Mouse (Mus musculus): ENCODE measurements around the gene Rbm47.
"Not testable (repeated sequence)": the region's sequence is repeated elsewhere in the genome, so short reads cannot be mapped to it uniquely, and the experiment has no call there.

The Rbm47 gene

GRCm38 (mm10) chr5:66013999-66014398 is 158.9 kb downstream of the Rbm47 start:
- no peak for DNase-seq

- DNase-seq: peak; percentile 39 to 64
Measured at GRCm38 (mm10) chr5:66008245-66008967, 164.5 kb downstream of the Rbm47 start.

- peak; percentile 56 to 66 for DNase-seq
Measured at GRCm38 (mm10) chr5:66005041-66005678, 167.8 kb downstream of the Rbm47 start.

- peak in 1 of 2 experiments; percentile 37 for DNase-seq
Measured at GRCm38 (mm10) chr5:66004134-66004925, 168.6 kb downstream of the Rbm47 start, which contains the start of gene 9130230L23Rik. Gene 9130230L23Rik, minus strand, starts transcription at chr5:66004285.

DNA sequence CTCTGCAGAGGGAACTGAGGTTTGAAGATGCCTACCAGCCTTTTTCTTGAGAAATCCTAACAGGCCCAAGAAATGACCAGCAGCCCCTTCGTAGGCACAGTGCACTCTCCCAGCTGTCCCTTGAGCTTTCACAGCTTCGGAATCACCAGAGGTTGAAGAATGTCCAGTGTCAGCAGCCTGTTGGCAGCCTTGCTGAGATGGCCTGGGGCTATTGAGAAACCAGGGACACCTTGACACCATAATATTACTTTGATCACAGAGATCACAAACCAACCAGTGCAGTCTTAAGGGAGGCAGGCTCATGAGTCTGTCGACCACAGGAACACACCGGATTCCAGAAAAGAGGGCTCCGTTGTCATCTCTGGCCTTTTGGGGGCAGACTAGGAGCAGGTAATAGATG is 171.7 kb downstream of the Rbm47 start:
- DNase-seq: no peak

- no peak for DNase-seq
Measured at GRCm38 (mm10) chr5:66000567-66001125, 172.3 kb downstream of the Rbm47 start.

DNA sequence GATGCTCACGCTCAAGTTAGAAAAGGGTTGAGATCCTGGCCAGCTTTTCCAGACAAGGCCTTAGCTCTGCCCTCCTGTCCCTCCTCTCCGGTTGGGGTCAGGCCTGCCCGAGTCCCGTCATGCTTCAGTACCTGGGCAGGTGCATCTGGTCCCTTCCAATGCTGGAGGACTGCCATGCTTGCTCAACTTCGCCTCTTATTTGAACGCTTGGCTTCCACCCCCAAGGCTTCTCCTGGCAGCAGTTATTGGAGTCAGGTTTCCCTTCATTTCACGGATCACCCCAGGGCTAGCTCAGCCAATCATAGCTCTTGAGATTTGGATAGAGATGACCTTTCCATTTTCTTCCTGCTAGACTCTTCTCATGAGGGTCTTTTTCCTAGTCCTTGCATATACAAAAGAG is 172.8 kb downstream of the Rbm47 start:
- DNase-seq: peak; percentile 79 to 85

DNA sequence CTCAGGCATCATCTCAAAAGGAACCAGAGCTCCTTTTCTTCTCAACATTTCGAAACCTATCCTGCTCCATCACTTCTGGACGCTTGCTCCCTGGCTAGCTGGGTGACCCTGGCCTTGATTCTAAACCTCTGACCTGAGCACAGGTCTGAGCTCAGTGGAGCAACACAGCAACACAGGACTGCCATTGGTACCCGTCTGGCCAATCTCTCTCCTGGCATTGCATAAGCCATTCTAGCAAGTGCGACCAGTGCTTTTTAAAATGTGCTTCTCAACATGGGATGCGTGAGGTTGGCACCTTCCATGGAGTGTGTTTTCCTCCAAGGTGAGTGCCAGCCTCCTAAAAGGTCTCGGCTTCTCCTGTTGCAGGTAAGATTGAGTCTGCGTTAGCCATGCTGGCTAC is 173.8 kb downstream of the Rbm47 start:
- DNase-seq: peak in 1 of 2 experiments; percentile 32

DNA sequence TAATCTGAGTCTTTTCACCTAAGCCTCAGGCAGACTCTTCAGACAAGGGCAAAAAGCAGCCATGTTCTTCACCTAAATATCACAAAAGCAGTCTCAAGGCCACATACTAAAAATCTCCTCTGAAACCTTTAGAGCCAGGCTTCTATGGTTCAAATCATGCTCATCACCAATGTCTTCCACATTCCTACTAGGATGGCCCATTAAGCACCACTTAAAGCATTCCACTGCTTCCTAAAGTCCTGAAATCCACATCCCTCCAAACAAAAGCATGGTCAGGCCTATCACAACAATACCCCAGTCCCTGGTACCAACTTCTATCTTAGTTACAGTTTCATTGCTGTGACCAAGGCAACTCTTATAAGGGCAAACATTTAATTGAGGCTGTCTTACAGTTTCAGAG is 175.1 kb downstream of the Rbm47 start:
- no peak for DNase-seq

GRCm38 (mm10) chr5:65994643-65995042 is 178.3 kb downstream of the Rbm47 start:
- no peak for DNase-seq

DNA sequence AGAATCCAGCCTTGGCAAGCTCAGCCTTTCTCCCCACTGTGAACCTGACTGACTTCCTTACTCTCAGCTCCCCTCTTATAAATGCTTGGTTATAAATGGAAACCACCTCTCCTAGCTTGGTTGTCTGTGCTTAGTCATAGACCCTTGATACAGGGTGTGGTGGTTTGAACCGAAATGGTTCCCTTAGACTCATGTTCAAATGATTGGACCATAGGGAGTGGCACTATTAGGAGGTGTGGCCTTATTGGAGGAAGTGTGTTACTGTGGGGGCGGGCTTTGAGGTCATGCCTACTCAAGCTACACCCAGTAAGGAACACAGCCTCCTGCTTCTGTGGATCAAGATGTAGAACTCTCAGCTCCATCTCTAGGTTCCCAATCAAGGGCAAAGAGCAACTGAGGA is 181.7 kb downstream of the Rbm47 start:
- DNase-seq: peak; percentile 23 to 55

DNA sequence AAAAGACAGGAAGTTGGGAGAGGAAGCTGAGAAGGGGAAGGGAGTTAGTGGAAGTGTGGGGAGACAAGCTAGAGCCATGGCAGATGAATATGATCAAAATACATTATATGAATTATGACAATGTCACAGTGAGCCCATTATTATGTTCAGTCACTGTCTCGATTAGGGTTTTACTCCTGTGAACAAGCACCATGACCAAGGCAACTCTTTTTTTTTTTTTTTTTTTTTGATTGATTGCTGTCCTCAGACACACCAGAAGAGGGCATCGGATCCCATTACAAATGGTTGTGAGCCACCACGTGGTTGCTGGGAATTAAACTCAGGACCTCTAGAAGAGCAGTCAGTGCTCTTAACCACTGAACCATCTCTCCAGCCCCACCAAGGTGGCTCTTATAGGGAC is 185.9 kb downstream of the Rbm47 start:
- DNase-seq: not testable (repeated sequence)

- DNase-seq: no peak
Measured at GRCm38 (mm10) chr5:65986426-65986825, 186.5 kb downstream of the Rbm47 start.

GRCm38 (mm10) chr5:65975731-65976130 is 197.2 kb downstream of the Rbm47 start:
- DNase-seq: no peak

- no peak for DNase-seq
Measured at GRCm38 (mm10) chr5:65973189-65973588, 199.7 kb downstream of the Rbm47 start.

DNA sequence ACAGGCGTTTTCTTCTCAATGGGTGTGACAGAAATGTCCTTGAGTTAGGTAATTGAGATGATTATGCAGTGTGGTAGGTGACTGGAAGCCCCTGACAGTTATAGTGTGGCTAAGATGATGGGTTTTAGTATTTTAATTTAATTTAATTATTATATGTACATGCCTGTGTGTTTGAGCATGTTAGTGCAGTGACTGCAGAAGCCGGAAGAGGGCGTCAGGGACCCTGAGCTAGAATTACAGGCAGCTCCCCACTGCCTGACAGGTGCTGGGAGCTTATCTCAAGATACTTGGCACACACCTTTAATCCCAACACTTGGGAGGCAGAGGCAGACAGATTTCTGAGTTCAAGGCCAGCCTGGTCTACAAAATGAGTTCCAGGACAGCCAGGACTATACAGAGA is 204.9 kb downstream of the Rbm47 start:
- DNase-seq: no peak

DNA sequence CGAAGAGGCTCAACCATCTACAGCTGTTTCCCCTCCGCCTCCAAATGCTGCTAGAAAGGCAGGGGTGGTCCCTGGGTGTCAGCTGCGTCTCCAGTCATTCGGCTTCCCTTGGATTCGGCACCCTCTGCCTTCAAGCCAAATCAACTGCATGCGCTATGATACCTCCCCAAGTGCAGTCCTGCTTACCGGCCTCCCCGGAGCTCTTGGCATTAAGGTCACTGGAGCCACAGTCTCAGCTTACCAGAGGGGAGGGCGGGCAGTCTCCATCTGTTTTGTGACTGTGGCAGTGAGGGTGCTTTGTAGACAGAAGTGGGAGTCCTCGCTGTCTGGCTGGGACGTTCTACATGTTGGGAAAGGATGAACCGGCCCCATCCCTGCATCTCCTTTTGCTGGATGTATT is 205.8 kb downstream of the Rbm47 start:
- DNase-seq: no peak

Data from lung, adult 18-20 months (tissue).